Comparison of ENCODE assay signal across 13 mouse cellular contexts in the genomic region with DNA sequence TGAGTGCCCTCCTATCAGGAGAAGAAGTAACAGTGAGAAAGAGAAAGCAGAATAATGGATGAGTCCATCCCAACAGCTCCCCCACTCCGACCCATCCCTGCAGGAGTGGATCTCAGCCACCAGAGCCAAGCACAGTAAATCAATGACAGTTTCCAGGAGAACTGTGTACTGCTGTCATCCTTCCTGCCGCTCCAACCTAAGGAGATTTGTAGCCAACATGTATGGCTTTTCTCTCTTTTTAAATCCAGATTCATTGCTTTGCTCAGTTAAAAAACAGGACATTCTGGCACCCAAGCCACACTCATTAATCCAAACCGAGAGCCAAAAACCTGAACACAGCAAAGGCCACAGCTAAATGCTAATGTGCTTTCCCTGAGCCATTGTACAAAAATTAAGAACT.
DNase-seq lines count a peak whose midpoint lies in the region; ATAC-seq and TF ChIP-seq lines count a peak whose summit lies in the region.
"Had no signal": no experiment of that assay in that cellular context is flagged by ENCODE, and none has a peak within 500 bp of the region (broad histone marks: within the 10 kb centered on the region; RNA-seq: fewer than 3 reads in every experiment).

No protein-coding gene starts in this region.

- ATAC-seq in forebrain, postnatal 0 days: peak; percentile 18; the same call in 1 of the 2 replicates
- ATAC-seq in forebrain, embryonic 13.5 days: no peak
- no peak for ATAC-seq in intestine, embryonic 14.5 days (replicated peaks; ENCODE audit: low FRiP score, low TSS enrichment, low read depth)
- no peak for ATAC-seq in intestine, postnatal 0 days
- ATAC-seq in midbrain, postnatal 0 days (ENCODE audit: low FRiP score): no peak
- 0 out of 2 replicates have a peak, but pooled peaks have one; percentile 38 for ATAC-seq in stomach, postnatal 0 days (ENCODE audit: low FRiP score, low TSS enrichment)

- H3K4me3 ChIP-seq in forebrain, postnatal 0 days (ENCODE audit: low read depth, low read length): no peak overlapping the region
- H3K4me3 ChIP-seq in forebrain, embryonic 13.5 days: no peak overlapping the region
- no peak overlapping the region for H3K4me3 ChIP-seq in intestine, embryonic 14.5 days (ENCODE audit: low read depth, low read length)
- H3K4me3 ChIP-seq in intestine, postnatal 0 days (ENCODE audit: low read depth, low read length): no peak overlapping the region
- H3K4me3 ChIP-seq in midbrain, postnatal 0 days (ENCODE audit: low read depth, low read length): no peak overlapping the region
- no peak overlapping the region for H3K4me3 ChIP-seq in midbrain, embryonic 10.5 days
- H3K4me3 ChIP-seq in stomach, postnatal 0 days (ENCODE audit: low read depth, low read length): no peak overlapping the region
- H3K4me3 ChIP-seq: left cerebral cortex, adult 2 months had no signal

- DNase-seq in forebrain, postnatal 0 days: peak; percentile 22
- DNase-seq in intestine, embryonic 14.5 days (ENCODE audit: low spot score): no peak
- DNase-seq in midbrain, postnatal 0 days (ENCODE audit: low spot score): peak; percentile 33
- no peak for DNase-seq in midbrain, embryonic 10.5 days (ENCODE audit: low spot score)
- no peak for DNase-seq in stomach, postnatal 0 days (ENCODE audit: low spot score)
- DNase-seq in ovary, adult 18-20 months (ENCODE audit: low spot score): no peak
- DNase-seq: cerebellum, postnatal 25 days; lung, postnatal 10 days; thymus, adult 18-20 months had no signal

- H3K4me2 ChIP-seq in forebrain, postnatal 0 days (ENCODE audit: low read depth): no peak overlapping the region
- H3K4me2 ChIP-seq in forebrain, embryonic 13.5 days: no peak overlapping the region
- H3K4me2 ChIP-seq in intestine, embryonic 14.5 days (ENCODE audit: low read length): no peak overlapping the region
- H3K4me2 ChIP-seq in intestine, postnatal 0 days (replicated peaks; ENCODE audit: low read depth): no peak overlapping the region
- no peak overlapping the region for H3K4me2 ChIP-seq in midbrain, postnatal 0 days (ENCODE audit: low read depth, low read length, poor library complexity, severe bottlenecking)
- no peak overlapping the region for H3K4me2 ChIP-seq in stomach, postnatal 0 days (replicated peaks; ENCODE audit: low read depth)

- no peaks in the 10 kb centered on the region for H3K27me3 ChIP-seq in forebrain, postnatal 0 days (ENCODE audit: insufficient read depth, low read length)
- H3K27me3 ChIP-seq in forebrain, embryonic 13.5 days: no peaks in the 10 kb centered on the region
- no peaks in the 10 kb centered on the region for H3K27me3 ChIP-seq in intestine, embryonic 14.5 days (replicated peaks; ENCODE audit: control insufficient read depth, insufficient read depth, low read length)
- no peaks in the 10 kb centered on the region for H3K27me3 ChIP-seq in intestine, postnatal 0 days (replicated peaks; ENCODE audit: control insufficient read depth, insufficient read depth, low read length)
- H3K27me3 ChIP-seq in midbrain, postnatal 0 days (ENCODE audit: insufficient read depth, low read length): no peaks in the 10 kb centered on the region
- H3K27me3 ChIP-seq in midbrain, embryonic 10.5 days (ENCODE audit: low read depth, poor library complexity, severe bottlenecking): no peaks in the 10 kb centered on the region
- no peaks in the 10 kb centered on the region for H3K27me3 ChIP-seq in stomach, postnatal 0 days (ENCODE audit: control insufficient read depth, insufficient read depth, low read length)

- no peaks in the 10 kb centered on the region for H3K36me3 ChIP-seq in forebrain, postnatal 0 days (ENCODE audit: insufficient read depth)
- H3K36me3 ChIP-seq in forebrain, embryonic 13.5 days (ENCODE audit: poor library complexity, severe bottlenecking): no peaks in the 10 kb centered on the region
- H3K36me3 ChIP-seq in intestine, embryonic 14.5 days (ENCODE audit: control insufficient read depth, insufficient read depth, low read length): no peaks in the 10 kb centered on the region
- no peaks in the 10 kb centered on the region for H3K36me3 ChIP-seq in intestine, postnatal 0 days (ENCODE audit: control insufficient read depth, insufficient read depth)
- H3K36me3 ChIP-seq in midbrain, postnatal 0 days (ENCODE audit: insufficient read depth, low read length): no peaks in the 10 kb centered on the region
- H3K36me3 ChIP-seq in midbrain, embryonic 10.5 days: no peaks in the 10 kb centered on the region
- no peaks in the 10 kb centered on the region for H3K36me3 ChIP-seq in stomach, postnatal 0 days (ENCODE audit: control insufficient read depth, insufficient read depth, low read length)

- no peak for TF ChIP-seq EP300 in stomach, postnatal 0 days (optimal IDR thresholded peaks at IDR 0.05)

- H3K27ac ChIP-seq in forebrain, postnatal 0 days (ENCODE audit: low read depth, low read length): no peak overlapping the region
- no peak overlapping the region for H3K27ac ChIP-seq in forebrain, embryonic 13.5 days
- peak overlapping the region; percentile 35; the same call in 1 of the 2 replicates for H3K27ac ChIP-seq in intestine, embryonic 14.5 days (ENCODE audit: low read depth)
- H3K27ac ChIP-seq in intestine, postnatal 0 days (ENCODE audit: low read depth, low read length): no peak overlapping the region
- H3K27ac ChIP-seq in midbrain, postnatal 0 days (ENCODE audit: low read depth, low read length): no peak overlapping the region
- H3K27ac ChIP-seq in midbrain, embryonic 10.5 days (replicated peaks): no peak overlapping the region
- no peak overlapping the region for H3K27ac ChIP-seq in stomach, postnatal 0 days (replicated peaks)
- H3K27ac ChIP-seq: left cerebral cortex, adult 2 months; liver, embryonic 14.5 days had no signal

- no peaks in the 10 kb centered on the region for H3K9me3 ChIP-seq in forebrain, postnatal 0 days (ENCODE audit: low read length)
- no peaks in the 10 kb centered on the region for H3K9me3 ChIP-seq in forebrain, embryonic 13.5 days (replicated peaks)
- H3K9me3 ChIP-seq in intestine, embryonic 14.5 days (ENCODE audit: control insufficient read depth, low read length): no peaks in the 10 kb centered on the region
- no peaks in the 10 kb centered on the region for H3K9me3 ChIP-seq in intestine, postnatal 0 days (ENCODE audit: control insufficient read depth)
- no peaks in the 10 kb centered on the region for H3K9me3 ChIP-seq in midbrain, postnatal 0 days (ENCODE audit: low read length)
- H3K9me3 ChIP-seq in midbrain, embryonic 10.5 days (replicated peaks): no peaks in the 10 kb centered on the region
- H3K9me3 ChIP-seq in stomach, postnatal 0 days (ENCODE audit: control insufficient read depth, low read length): no peaks in the 10 kb centered on the region

- TF ChIP-seq CTCF in forebrain, postnatal 0 days (IDR thresholded peaks at IDR 0.05; ENCODE audit: low read depth): no peak
- no peak for TF ChIP-seq CTCF in intestine, postnatal 0 days (IDR thresholded peaks at IDR 0.05; ENCODE audit: low read depth)
- TF ChIP-seq CTCF in midbrain, postnatal 0 days (IDR thresholded peaks at IDR 0.05): no peak
- no peak for TF ChIP-seq CTCF in stomach, postnatal 0 days (IDR thresholded peaks at IDR 0.05; ENCODE audit: low read depth)

- H3K4me1 ChIP-seq in forebrain, postnatal 0 days (ENCODE audit: insufficient read depth): 0 out of 2 replicates have a peak, but pooled peaks cover 8% of the 10 kb centered on the region
- H3K4me1 ChIP-seq in forebrain, embryonic 13.5 days: 0 out of 2 replicates have a peak, but pooled peaks cover 5% of the 10 kb centered on the region
- H3K4me1 ChIP-seq in intestine, embryonic 14.5 days (replicated peaks; ENCODE audit: control insufficient read depth, insufficient read depth, low read length): peaks cover 31% of the 10 kb centered on the region; the same call in 1 of the 2 replicates
- no peaks in the 10 kb centered on the region for H3K4me1 ChIP-seq in intestine, postnatal 0 days (replicated peaks; ENCODE audit: control insufficient read depth, insufficient read depth, low read length)
- H3K4me1 ChIP-seq in midbrain, postnatal 0 days (ENCODE audit: insufficient read depth, low read length): peaks cover 4% of the 10 kb centered on the region; the same call in 1 of the 2 replicates
- H3K4me1 ChIP-seq in midbrain, embryonic 10.5 days: 0 out of 2 replicates have a peak, but pooled peaks cover 2% of the 10 kb centered on the region
- no peaks in the 10 kb centered on the region; the same call in 1 of the 2 replicates for H3K4me1 ChIP-seq in stomach, postnatal 0 days (replicated peaks; ENCODE audit: control insufficient read depth, insufficient read depth)

- no peak overlapping the region for H3K9ac ChIP-seq in forebrain, postnatal 0 days
- no peak overlapping the region for H3K9ac ChIP-seq in forebrain, embryonic 13.5 days
- H3K9ac ChIP-seq in intestine, embryonic 14.5 days (ENCODE audit: low read length): no peak overlapping the region
- H3K9ac ChIP-seq in intestine, postnatal 0 days (ENCODE audit: low read depth, low read length): no peak overlapping the region
- no peak overlapping the region for H3K9ac ChIP-seq in midbrain, postnatal 0 days (replicated peaks; ENCODE audit: low read length, poor library complexity, severe bottlenecking)
- H3K9ac ChIP-seq in stomach, postnatal 0 days (ENCODE audit: low read length): no peak overlapping the region
- H3K9ac ChIP-seq: liver, embryonic 14.5 days had no signal

- WGBS in forebrain, postnatal 0 days: 39% methylated on average over 3 of the region's 3 CpGs
- WGBS in forebrain, embryonic 13.5 days: 74% methylated on average over 3 of the region's 3 CpGs
- WGBS in intestine, embryonic 14.5 days: 37% methylated on average over 3 of the region's 3 CpGs
- 55% methylated on average over 3 of the region's 3 CpGs for WGBS in intestine, postnatal 0 days
- WGBS in midbrain, postnatal 0 days: 61% methylated on average over 3 of the region's 3 CpGs
- 85% methylated on average over 3 of the region's 3 CpGs for WGBS in midbrain, embryonic 10.5 days
- 52% methylated on average over 3 of the region's 3 CpGs for WGBS in stomach, postnatal 0 days

Comparison
In these comparisons a context has a peak if more than half of its experiments do, and no peak if none do; other contexts are left out.
1. ATAC-seq: peak in forebrain, postnatal 0 days (single experiment) and stomach, postnatal 0 days (single experiment); none in forebrain, embryonic 13.5 days (single experiment), intestine, embryonic 14.5 days (single experiment), intestine, postnatal 0 days (single experiment) and midbrain, postnatal 0 days (single experiment).
2. DNase-seq: peak in forebrain, postnatal 0 days (single experiment) and midbrain, postnatal 0 days (single experiment); none in intestine, embryonic 14.5 days (single experiment), midbrain, embryonic 10.5 days (single experiment), stomach, postnatal 0 days (single experiment) and ovary, adult 18-20 months (single experiment).